Mouse (Mus musculus) T-helper 1 cell (primary cell): Measurements from ENCODE around the gene Kif2c.
"Not testable (repeated sequence)": the region's sequence is repeated elsewhere in the genome, so short reads cannot be mapped to it uniquely, and the experiment has no call there.

Experiments
- in situ Hi-C: fragments of 300-600 bp; cut with MboI, MseI; formaldehyde crosslinking; loops from one replicate; pipeline ENCODE4 v1.15.1; 2025; ENCODE audit warnings: high pct_unique_total_duplicates

Gene Kif2c

GRCm38 (mm10) chr4:117189382-117189855 is 7.0 kb upstream of the Kif2c start:
- in situ Hi-C loops: no loop called here

DNA sequence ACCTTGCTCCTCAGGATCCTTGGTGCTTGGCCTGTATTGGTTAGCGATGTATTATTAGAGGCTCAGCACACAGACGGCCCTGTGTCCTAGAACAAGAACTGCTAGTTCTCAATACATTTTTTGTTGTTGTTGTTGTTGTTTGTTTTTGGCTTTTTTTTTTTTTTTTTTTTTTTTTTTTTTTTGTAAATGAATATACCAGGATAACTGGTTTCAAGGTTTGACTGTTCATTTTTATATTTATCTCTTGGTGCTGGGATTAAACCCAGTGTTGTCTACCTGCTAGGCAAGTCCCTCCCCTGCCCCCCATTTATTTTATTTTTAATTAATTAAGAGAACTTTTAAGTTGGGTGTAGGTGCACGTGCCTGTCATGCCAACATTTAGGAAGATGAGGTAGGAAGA is 6.5 kb upstream of the Kif2c start:
- in situ Hi-C loops: no loop called here

GRCm38 (mm10) chr4:117182759-117183096 is 289 bp upstream of the Kif2c start:
- in situ Hi-C loops: not testable (repeated sequence)

DNA sequence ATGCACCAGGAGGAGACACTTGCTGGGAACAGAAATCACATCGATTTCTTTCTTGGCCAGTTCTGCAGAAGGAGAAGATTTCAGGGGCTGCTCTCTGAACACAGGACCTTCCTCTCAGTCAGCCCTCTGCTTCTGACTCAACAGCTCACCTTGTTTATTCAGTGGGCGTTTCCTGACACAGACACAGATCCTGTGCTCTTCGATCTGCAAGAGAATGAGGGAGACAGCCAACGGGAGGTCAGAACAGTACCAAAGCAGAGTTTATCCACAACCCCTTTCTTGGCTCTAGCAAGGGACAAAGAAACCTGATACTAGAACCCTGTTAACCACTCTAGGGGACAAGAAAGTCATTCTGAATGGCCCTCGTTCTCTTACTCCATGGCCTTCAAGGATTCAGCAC is 12.5 kb downstream of the Kif2c start:
- in situ Hi-C loops: no loop called here

DNA sequence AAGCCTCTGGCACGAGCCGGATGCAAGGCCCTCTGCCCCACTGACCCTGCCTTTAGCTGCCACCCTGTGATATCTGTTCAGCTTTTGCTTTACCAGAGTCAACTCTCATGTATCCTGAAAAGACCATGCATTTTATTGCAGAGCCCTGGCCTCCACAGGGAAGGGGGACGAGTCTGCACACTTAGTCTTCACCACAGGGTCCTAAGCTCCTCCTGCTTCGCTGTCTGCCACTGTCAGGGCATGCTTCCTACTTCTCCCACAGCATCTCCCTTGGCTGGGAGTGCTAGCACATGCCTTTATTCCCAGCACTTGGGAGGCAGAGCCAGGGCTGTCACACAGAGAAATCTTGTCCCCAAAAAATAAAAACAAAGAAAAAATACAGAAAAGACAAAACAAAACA is 21.3 kb downstream of the Kif2c start:
- in situ Hi-C loops: no loop called here

- in situ Hi-C loops: no loop called here
Measured at GRCm38 (mm10) chr4:117159666-117160065, 22.8 kb downstream of the Kif2c start.

- in situ Hi-C loops: no loop called here
Measured at GRCm38 (mm10) chr4:117156372-117156771, 26.1 kb downstream of the Kif2c start.

DNA sequence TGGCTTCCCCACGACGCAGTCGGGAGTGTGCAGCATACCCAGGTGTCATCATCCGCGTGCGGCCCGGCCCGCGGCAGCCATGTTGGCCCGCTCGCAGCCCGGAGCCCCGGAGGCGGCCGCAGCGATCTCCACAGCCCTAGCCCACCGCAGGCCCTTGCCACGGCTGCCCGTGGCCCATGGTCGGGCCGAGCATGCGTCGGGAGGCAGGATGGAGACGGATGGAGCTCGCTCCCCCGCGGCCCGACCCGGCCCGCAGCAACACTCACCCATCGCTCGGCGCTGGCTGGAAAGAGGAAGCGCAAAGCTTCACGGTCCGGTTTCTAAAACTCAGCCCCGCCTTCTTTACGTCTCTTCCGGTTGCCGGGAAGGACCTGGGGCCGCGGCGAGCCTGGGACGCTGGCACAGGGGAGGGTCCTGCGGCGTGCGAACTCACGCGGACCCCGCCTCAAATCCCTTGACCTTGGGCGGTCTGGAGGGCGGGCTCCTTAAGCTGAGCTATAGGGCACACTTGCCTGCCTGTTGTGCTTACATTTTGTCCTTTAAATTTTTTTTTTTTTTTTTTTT is 26.6 kb downstream of the Kif2c start, which contains the start of gene Rps8:
Gene Rps8 (minus strand): TSS at position 452 of the 564 bp plus-strand sequence.
- in situ Hi-C loops: no loop called here

- in situ Hi-C loops: no loop called here
Measured at GRCm38 (mm10) chr4:117155020-117155791, 27.2 kb downstream of the Kif2c start.

GRCm38 (mm10) chr4:117152714-117153113 is 29.7 kb downstream of the Kif2c start:
- in situ Hi-C loops: no loop called here

DNA sequence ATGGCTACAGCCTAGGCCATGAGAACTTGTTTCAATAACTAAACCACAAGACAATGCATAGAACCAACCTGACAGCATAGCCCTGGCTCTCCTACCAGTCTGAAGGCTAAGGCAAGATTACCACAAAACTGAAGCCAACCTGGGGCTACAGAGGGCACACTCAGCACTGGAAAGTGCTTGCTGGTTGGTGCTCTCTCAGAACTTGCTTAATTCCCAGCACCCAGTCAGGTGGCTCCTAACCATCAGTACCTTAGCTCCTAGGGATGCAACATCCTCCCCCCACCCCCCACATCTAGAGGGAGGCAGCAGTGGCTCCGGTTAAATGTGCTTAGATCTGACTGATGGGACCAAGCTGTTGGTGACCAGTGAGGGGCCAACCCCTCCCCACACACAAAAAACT is 31.0 kb downstream of the Kif2c start:
- in situ Hi-C loops: no loop called here

GRCm38 (mm10) chr4:117150212-117150733 is 32.2 kb downstream of the Kif2c start:
- in situ Hi-C loops: no loop called here

DNA sequence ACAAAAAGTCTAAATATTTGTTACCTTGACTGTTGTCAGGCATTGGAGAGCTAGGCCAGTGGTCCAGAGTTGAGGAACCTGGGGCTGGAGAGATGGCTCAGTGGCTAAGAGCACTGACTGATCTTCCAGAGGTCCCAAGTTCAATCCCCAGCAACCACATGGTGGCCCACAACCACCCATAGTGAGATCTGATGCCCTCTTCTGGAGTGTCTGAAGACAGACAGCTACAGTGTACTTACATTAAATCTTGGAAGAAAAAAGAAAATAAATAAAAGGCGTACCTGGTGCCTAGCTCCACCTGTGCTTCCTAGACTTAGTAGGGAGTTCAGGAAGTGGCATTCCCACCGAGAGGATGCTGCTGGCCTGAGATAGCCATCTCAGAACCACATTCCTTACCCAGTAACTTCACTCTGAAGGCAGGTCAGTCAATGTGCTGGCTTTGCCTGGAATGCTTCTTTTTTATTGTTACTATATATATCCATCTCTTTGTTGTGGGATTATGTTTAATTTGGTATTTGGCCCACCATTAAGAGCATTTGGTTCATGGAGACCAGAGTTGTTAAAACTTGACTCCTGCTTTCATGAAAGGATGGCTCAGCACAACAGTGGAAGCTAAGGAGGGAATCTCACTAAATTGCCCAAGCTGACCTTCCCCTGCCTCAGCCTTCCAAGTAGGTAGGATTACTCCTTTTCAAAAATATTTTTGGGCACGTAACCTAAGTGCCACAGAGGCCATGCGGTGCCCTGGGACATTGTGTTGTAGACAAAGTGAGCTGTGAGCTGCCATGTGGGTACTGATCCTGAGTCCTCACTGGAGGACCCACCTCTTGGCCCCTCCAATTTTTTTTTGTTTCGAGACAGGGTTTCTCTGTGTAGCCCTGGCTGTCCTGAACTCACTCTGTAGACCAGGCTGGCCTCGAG is 32.9 kb downstream of the Kif2c start:
- in situ Hi-C loops: loop anchor here (25.0 kb wide), 1 partner anchor 1312 kb away; the partner anchor contains the start of genes Mknk1 and Mob3c

- in situ Hi-C loops: loop anchor here (25.0 kb wide), 1 partner anchor 1312 kb away; the partner anchor contains the start of genes Mknk1 and Mob3c
Measured at GRCm38 (mm10) chr4:117148815-117149214, 33.6 kb downstream of the Kif2c start.

GRCm38 (mm10) chr4:117148047-117148713 is 34.3 kb downstream of the Kif2c start:
- in situ Hi-C loops: loop anchor here (25.0 kb wide), 1 partner anchor 1311 kb away; the partner anchor contains the start of genes Mknk1 and Mob3c

DNA sequence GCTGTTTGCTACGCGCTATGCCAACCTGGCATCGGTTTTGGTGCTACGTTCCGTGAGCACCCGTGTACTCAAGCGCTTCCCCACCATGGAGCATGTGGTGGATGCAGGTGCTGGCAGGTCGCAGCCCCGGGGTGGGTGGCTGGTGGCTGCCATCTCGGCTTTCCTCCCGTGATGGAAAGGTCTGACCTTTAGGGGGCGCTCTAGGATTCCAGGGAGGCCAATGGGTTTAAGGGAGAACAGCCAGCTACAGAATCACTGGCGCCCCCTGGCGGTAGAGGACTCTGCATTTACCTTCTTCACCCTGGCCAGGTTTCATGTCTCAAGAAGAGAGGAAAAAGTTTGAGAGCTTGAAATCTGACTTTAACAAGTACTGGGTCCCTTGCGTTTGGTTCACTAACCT is 36.3 kb downstream of the Kif2c start:
- in situ Hi-C loops: loop anchor here (25.0 kb wide), 1 partner anchor 1309 kb away; the partner anchor contains the start of genes Mknk1 and Mob3c

DNA sequence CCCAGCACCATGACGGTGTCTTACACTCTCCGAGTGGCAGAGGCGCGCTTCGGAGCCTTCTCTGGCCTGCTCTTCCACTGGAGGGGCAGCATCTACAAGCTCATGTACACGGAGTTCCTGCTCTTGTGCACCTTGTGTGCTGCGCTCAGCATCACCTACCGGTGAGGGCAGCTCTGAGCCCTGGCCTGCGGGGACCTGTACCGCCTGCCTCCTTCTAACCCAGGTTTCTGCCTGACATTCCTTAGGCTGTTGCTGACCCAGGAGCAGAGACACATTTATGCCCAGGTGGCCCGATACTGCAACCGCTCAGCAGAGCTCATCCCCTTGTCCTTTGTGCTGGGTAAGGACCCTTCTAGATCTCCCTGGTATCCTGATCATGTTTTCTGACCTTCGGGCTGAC is 37.2 kb downstream of the Kif2c start:
- in situ Hi-C loops: loop anchor here (25.0 kb wide), 1 partner anchor 1308 kb away; the partner anchor contains the start of genes Mknk1 and Mob3c

- in situ Hi-C loops: loop anchor here (5.0 to 25.0 kb wide), 3 partner anchors 111 to 1306 kb away; partner anchors contain the start of genes Hpdl, Mknk1 and Mob3c
Measured at GRCm38 (mm10) chr4:117143023-117143422, 39.4 kb downstream of the Kif2c start.

- in situ Hi-C loops: loop anchor here (5.0 to 25.0 kb wide), 3 partner anchors 108 to 1303 kb away; partner anchors contain the start of genes Hpdl, Mknk1 and Mob3c
Measured at GRCm38 (mm10) chr4:117140613-117141012, 41.8 kb downstream of the Kif2c start.

DNA sequence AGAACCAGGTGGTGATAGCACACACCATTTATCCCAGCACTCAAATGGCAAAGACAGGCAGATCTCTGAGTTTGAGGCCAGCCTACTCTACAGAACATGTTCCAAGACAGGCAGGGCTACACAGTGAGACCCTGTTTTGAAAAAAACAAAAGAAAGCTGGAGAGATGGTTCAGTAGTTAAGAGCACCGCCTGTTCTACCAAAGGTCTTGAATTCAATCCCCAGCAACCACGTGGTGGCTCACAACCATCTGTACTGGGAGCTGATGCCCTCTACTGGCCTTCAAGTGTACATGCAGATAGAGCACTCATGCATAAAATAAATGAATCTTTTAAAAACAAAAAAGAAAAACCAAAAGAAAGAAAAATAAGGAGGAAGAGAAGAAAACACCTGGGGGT is 43.2 kb downstream of the Kif2c start:
- in situ Hi-C loops: loop anchor here (25.0 kb wide), 1 partner anchor 1302 kb away; the partner anchor contains the start of genes Mknk1 and Mob3c
